Mouse (Mus musculus) C2C12 (cell line): ENCODE measurements at regions not wholly inside any gene's neighbourhood (a gene's known extent, or its start where the extent isn't known, plus 50 kb on each side); places are given as distances from the start of the nearest gene placed in this dataset.

Source experiments
- H3K27me3 ChIP-seq: one replicate; pipeline ENCODE4 v1.6.1; 2011; ENCODE audit not compliant: control insufficient read depth, insufficient read depth, insufficient read length
- H3K36me3 ChIP-seq: one replicate; pipeline ENCODE4 v1.6.1; 2011; ENCODE audit not compliant: control insufficient read depth, insufficient read depth
- H3K4me3 ChIP-seq: one replicate; pipeline ENCODE4 v1.5.1; 2011; ENCODE audit warnings: mild to moderate bottlenecking, control low read depth; ENCODE audit not compliant: poor library complexity, insufficient read depth, severe bottlenecking
- H3K79me2 ChIP-seq: one replicate; pipeline ENCODE4 v1.6.1; 2011; ENCODE audit not compliant: control insufficient read depth, insufficient read depth
- H3K79me3 ChIP-seq: one replicate; pipeline ENCODE4 v1.6.1; 2011; ENCODE audit warnings: low read depth, control low read depth
- H3ac ChIP-seq: one replicate; pipeline ENCODE3; 2011; ENCODE audit warnings: low read depth; ENCODE audit not compliant: control insufficient read depth, insufficient read length
- CEBPB ChIP-seq: IDR thresholded peaks from one replicate; pipeline ENCODE4 v1.6.1; 2011; ENCODE audit warnings: low read depth, mild to moderate bottlenecking, control low read depth, moderate library complexity
- CTCF ChIP-seq: IDR thresholded peaks from one replicate; pipeline ENCODE4 v1.5.1; 2011; ENCODE audit not compliant: control insufficient read depth, insufficient read depth, insufficient read length
- FOSL1 ChIP-seq: IDR thresholded peaks from one replicate; pipeline ENCODE4 v1.8.0; 2011; ENCODE audit warnings: mild to moderate bottlenecking, low read length; ENCODE audit not compliant: poor library complexity, insufficient read depth, severe bottlenecking
- MAX ChIP-seq: IDR thresholded peaks from one replicate; pipeline ENCODE4 v1.6.1; 2011; ENCODE audit warnings: mild to moderate bottlenecking, control low read depth
- MYOD1 ChIP-seq: IDR thresholded peaks from one replicate; pipeline ENCODE4 v1.6.1; 2011; ENCODE audit warnings: low read depth; ENCODE audit not compliant: control insufficient read depth, insufficient read length
- MYOG ChIP-seq: IDR thresholded peaks from one replicate; pipeline ENCODE4 v1.6.1; 2011; ENCODE audit not compliant: control insufficient read depth, insufficient read length; ENCODE audit errors: extremely low read depth
- USF1 ChIP-seq: IDR thresholded peaks from one replicate; pipeline ENCODE4 v1.6.1; 2011; ENCODE audit warnings: low read depth, mild to moderate bottlenecking, control low read depth, moderate library complexity

DNA sequence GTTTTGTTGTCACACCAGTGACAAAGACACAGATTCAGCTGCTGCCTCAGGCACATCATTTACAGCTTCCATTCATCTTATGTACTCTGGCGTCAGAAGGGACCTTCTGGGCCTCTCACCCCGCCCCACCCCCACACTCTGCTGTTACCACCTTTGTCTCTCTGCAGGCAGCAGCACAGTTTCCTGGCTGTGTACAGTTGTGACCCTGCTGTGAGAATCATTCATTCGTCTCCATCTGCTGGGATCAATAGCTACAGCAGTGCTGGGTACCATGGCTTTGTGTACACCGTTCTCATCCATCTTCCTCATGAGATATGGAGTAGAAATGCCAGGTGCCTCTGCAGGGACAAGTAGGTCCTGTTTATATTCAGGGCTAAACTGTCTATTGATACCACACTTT is 254.0 kb downstream of the Zfp704 start:
- Histone ChIP-seq H3ac (no peak overlapping the region), H3K27me3 (peaks cover 4% of the 10 kb centered on the region), H3K79me3 (no peaks in the 10 kb centered on the region), H3K79me2 (no peaks in the 10 kb centered on the region), H3K4me3 (no peak overlapping the region), H3K36me3 (no peaks in the 10 kb centered on the region)
- no peak for TF ChIP-seq MYOG
- no peak for TF ChIP-seq MAX
- no peak for TF ChIP-seq MYOD1
- no peak for TF ChIP-seq FOSL1
- no peak for TF ChIP-seq USF1
- TF ChIP-seq CEBPB, result no peak
- no peak for TF ChIP-seq CTCF

- no peak overlapping the region for H3ac ChIP-seq
- H3K79me2 ChIP-seq, result no peaks in the 10 kb centered on the region
- no peaks in the 10 kb centered on the region for H3K36me3 ChIP-seq
- H3K4me3 ChIP-seq, result no peak overlapping the region
- H3K27me3 ChIP-seq, result peaks cover 4% of the 10 kb centered on the region
- TF ChIP-seq USF1 (no peak), MYOD1 (no peak), CEBPB (no peak), FOSL1 (no peak), MYOG (no peak), MAX (no peak), CTCF (no peak)
- no peaks in the 10 kb centered on the region for H3K79me3 ChIP-seq
Observed at GRCm38 (mm10) chr3:9354756-9355155, 255.1 kb downstream of the Zfp704 start.

- Histone ChIP-seq H3K4me3 (no peak overlapping the region), H3K79me2 (no peaks in the 10 kb centered on the region), H3K79me3 (no peaks in the 10 kb centered on the region), H3K36me3 (no peaks in the 10 kb centered on the region), H3K27me3 (peaks cover 4% of the 10 kb centered on the region), H3ac (no peak overlapping the region)
- TF ChIP-seq MAX, result no peak
- no peak for TF ChIP-seq FOSL1
- TF ChIP-seq CEBPB, result no peak
- no peak for TF ChIP-seq MYOG
Observed at GRCm38 (mm10) chr3:9352251-9352650, 257.6 kb downstream of the Zfp704 start.

GRCm38 (mm10) chr3:9349822-9350221 is 260.1 kb downstream of the Zfp704 start:
- Histone ChIP-seq H3K36me3 (no peaks in the 10 kb centered on the region), H3K79me3 (no peaks in the 10 kb centered on the region)

DNA sequence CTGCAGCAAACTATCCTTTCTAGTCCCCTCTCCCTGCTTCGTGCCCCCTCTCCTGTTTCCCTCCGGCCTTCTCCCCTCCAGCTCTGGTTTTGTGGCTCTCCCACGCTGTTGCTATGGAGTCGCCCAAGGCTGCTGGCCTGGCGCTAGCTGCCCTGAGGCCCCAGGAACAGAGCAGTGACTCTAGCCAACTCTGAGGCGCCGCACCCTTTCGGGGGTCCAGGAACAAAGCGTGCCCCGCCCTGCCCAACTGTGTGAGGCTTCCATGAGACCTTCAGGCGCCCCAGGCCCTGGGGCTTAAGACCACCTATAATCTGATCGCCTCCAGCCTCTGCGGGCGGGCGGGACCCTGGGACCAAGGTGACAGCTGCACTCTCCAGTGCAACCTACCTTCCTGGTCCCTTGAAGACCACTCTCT is 262.4 kb downstream of the Zfp704 start:
- H3K4me3 ChIP-seq, result no peak overlapping the region
- peaks cover 4% of the 10 kb centered on the region for H3K27me3 ChIP-seq
- H3K36me3 ChIP-seq, result no peaks in the 10 kb centered on the region
- peak overlapping the region; percentile 40 for H3ac ChIP-seq
- H3K79me3 ChIP-seq, result no peaks in the 10 kb centered on the region
- TF ChIP-seq CEBPB (no peak), USF1 (no peak), CTCF (no peak), MYOD1 (no peak)
- H3K79me2 ChIP-seq, result no peaks in the 10 kb centered on the region

More at GRCm38 (mm10) chr3:9349822-9350221, 260.1 kb downstream of the Zfp704 start:
- no peak overlapping the region for H3K4me3 ChIP-seq
- TF ChIP-seq CTCF, result no peak
- TF ChIP-seq FOSL1, result no peak
- TF ChIP-seq MYOG, result no peak
- no peak overlapping the region for H3ac ChIP-seq
- peaks cover 4% of the 10 kb centered on the region for H3K27me3 ChIP-seq
- no peaks in the 10 kb centered on the region for H3K79me2 ChIP-seq

DNA sequence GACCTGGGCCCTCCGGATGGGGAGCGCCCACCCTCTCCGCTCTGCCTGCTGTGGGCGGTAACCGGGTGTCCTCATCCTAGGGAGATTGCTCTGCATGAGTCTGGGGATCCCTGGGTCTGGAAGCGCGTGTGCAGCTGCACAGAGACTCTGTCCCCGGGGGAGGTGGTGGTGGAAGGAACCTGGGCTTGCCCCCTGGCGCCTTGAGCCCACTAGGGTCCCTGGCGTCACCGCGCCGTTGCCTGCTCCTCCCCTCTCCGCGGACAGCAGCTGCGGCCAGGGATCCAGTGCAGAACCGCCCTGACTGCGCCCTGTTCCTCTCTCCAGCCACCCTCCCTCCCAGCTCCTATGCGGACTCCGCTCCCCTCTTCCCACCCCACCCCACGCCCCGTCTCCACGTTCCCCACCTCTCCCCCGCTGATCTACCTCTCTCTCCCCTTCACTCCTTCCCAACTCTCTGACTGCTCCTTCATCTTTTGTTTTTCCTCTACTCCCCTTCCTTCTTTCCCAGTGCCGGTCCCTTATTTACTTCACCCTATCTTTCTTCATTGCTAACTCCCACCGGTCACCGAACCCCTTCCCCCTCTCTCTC is 262.9 kb downstream of the Zfp704 start:
- Histone ChIP-seq H3ac (peak overlapping the region; percentile 69), H3K79me2 (no peaks in the 10 kb centered on the region), H3K27me3 (no peaks in the 10 kb centered on the region), H3K36me3 (no peaks in the 10 kb centered on the region), H3K4me3 (no peak overlapping the region), H3K79me3 (no peaks in the 10 kb centered on the region)
- TF ChIP-seq MAX (no peak), USF1 (no peak), MYOD1 (no peak)
